Mouse (Mus musculus) ovary, adult 18-20 months (tissue): ENCODE measurements at regions not wholly inside any gene's neighbourhood (a gene's known extent, or its start where the extent isn't known, plus 50 kb on each side); places are given as distances from the start of the nearest gene placed in this dataset.

Source experiments
- DNase-seq: peaks from one replicate; pipeline ENCODE4 v3.0.0; 2022; ENCODE audit warnings: low spot score, mixed read lengths

- no peak for DNase-seq
Observed at GRCm38 (mm10) chr17:85932360-85933132, 212.4 kb downstream of the Srbd1 start.

- no peak for DNase-seq
Observed at GRCm38 (mm10) chr17:85931955-85932354, 213.0 kb downstream of the Srbd1 start.

- no peak for DNase-seq
Observed at GRCm38 (mm10) chr17:85930789-85931188, 214.2 kb downstream of the Srbd1 start.

- DNase-seq: no peak
Observed at GRCm38 (mm10) chr17:85930331-85930730, 214.6 kb downstream of the Srbd1 start.

GRCm38 (mm10) chr17:85929699-85930286 is 215.2 kb downstream of the Srbd1 start:
- DNase-seq: no peak

- no peak for DNase-seq
Observed at GRCm38 (mm10) chr17:85928543-85928942, 216.4 kb downstream of the Srbd1 start.

GRCm38 (mm10) chr17:85927261-85927660 is 217.7 kb downstream of the Srbd1 start:
- DNase-seq: no peak

- DNase-seq: no peak
Observed at GRCm38 (mm10) chr17:85926044-85926443, 218.9 kb downstream of the Srbd1 start.

- DNase-seq: no peak
Observed at GRCm38 (mm10) chr17:85921219-85921673, 223.7 kb downstream of the Srbd1 start.

- DNase-seq: no peak
Observed at GRCm38 (mm10) chr17:85919868-85920267, 225.1 kb downstream of the Srbd1 start.

- no peak for DNase-seq
Observed at GRCm38 (mm10) chr17:85915870-85916269, 227.8 kb upstream of the Six2 start.

GRCm38 (mm10) chr17:85914062-85914461 is 226.0 kb upstream of the Six2 start:
- no peak for DNase-seq

GRCm38 (mm10) chr17:85908709-85909108 is 220.6 kb upstream of the Six2 start:
- no peak for DNase-seq

- DNase-seq: no peak
Observed at GRCm38 (mm10) chr17:85906597-85907187, 218.6 kb upstream of the Six2 start.

- DNase-seq: no peak
Observed at GRCm38 (mm10) chr17:85902575-85902974, 214.5 kb upstream of the Six2 start.

GRCm38 (mm10) chr17:85899096-85899495 is 211.0 kb upstream of the Six2 start:
- no peak for DNase-seq

- no peak for DNase-seq
Observed at GRCm38 (mm10) chr17:85895978-85896377, 207.9 kb upstream of the Six2 start.

- no peak for DNase-seq
Observed at GRCm38 (mm10) chr17:85891243-85891642, 203.2 kb upstream of the Six2 start.

GRCm38 (mm10) chr17:85889746-85890532 is 201.9 kb upstream of the Six2 start:
- DNase-seq: no peak

GRCm38 (mm10) chr17:85888568-85889398 is 200.7 kb upstream of the Six2 start:
- DNase-seq: no peak

- no peak for DNase-seq
Observed at GRCm38 (mm10) chr17:85886675-85887074, 198.6 kb upstream of the Six2 start.
